Mouse (Mus musculus) left cerebral cortex, postnatal 4 days (tissue): ENCODE results near the gene Rpl7l1. TPM values are rescaled to one million over a fixed set of nuclear protein-coding genes. Genes with fewer than 3 reads are reported as not detected.
"Not testable (repeated sequence)": the region's sequence is repeated elsewhere in the genome, so short reads cannot be mapped to it uniquely, and the experiment has no call there.

Source experiments
- DNase-seq: peaks from one replicate; pipeline ENCODE4 v3.0.0-alpha.2; 2022
- intact Hi-C: fragments of 180-260 bp; cut with DNase I; formaldehyde crosslinking; loops from one replicate; pipeline ENCODE4 v1.15.1; 2025
- total RNA-seq, 2 experiments: library from RNA; stranded (reverse); gene quantifications; 2 replicates each; pipeline ENCODE4 v1.2.3; 2021

Rpl7l1 gene
- 10 to 100 TPM; 47.3 to 58.3 TPM for total RNA-seq

DNA sequence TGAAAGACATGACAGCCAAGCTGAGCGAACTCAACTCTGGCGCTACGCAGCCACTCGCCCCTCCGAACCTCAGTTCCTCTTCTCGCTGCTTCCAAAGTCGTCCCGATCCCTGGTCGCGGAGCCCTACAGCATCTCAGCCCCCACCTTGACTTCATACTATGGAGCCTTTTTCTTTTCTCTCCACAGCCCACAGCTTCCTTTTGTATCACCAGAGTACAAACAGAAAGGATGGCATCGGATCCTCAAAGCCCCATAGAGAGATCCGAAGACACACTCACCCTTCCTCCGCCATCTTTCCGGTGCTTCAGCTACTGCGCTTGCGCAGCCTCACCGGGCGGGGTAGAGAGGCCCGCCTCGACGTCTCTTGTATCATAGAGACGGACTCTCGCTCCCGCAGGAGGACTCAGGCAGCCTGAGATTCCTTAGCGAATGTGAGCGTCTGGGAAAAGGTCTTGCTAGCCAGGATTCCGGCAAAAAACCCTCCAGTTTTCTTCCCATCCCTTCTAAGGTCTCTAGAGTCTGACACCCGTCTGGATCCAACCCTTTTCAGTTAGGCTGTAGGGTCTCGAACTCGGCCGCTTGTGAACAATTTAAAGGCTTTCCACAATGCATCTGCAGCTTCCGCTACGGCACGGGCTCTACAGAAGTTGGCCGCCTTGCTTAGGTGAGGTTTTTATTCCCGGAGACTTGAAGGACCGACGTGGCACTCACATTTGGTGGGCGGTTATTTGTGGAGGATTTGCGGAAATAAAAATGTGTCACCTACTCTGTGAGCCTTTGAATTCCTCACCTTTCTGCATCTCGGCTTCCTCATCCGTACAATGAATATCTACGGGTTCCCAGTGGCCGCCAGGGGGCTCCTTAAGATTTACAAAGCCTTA is at the start of gene Rpl7l1:
Gene Rpl7l1, minus strand, starts transcription at position 332 of the 881 bp plus-strand sequence.
- DNase-seq: peak; percentile 95
- intact Hi-C loops: no loop called here

DNA sequence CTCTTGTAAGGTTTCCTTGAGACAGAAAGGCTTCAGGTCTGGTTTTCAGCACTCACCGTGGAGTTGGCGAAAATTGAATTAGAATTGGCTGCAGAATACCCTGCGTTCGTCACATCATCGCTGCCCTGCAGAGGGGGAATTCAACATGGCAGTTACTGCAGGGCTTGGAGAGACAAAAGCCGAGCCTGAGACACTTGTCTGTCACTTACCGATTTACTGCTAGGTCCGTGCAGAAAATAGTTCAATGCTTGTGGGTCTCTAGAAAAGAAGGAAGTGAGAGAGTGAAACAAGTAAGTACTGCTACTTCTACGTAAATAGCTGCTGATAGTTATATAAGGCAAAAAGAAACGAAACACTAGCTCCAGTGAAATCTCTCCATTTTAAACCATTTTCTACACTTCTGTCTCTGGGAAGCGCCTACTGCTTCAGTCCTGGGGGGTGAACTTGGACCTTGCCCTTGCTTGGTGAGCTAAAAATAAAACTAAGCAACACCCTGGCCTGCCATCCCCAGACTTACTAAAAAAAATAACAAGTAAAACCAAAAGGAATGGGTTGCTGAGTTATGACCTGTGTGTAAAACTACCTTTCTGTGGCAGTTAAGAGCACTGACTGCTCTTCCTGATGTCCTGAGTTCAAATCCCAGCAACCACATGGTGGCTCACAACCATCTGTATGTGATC is 47.5 kb upstream of the Rpl7l1 start:
- DNase-seq: no peak
- intact Hi-C loops: no loop called here

DNA sequence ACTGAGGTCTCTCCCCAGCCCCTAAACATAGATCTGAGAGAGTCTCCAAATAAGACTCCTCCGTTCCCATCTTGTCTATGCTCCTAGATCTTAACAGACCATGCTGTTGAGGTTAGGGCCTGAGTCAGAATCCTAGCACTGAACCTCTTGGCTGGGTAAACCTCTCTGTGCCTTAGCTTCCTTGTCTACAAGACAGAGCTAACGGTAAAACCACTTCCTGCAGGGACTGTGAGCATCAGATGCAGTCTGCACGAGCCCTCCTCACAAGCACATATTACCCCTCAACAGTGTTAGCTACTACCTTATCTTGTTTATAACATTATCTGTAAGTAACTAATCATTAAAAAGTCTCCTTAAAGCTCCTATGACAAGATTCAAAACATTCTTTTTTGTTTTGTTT is 46.5 kb upstream of the Rpl7l1 start:
- intact Hi-C loops: no loop called here
- DNase-seq: no peak

DNA sequence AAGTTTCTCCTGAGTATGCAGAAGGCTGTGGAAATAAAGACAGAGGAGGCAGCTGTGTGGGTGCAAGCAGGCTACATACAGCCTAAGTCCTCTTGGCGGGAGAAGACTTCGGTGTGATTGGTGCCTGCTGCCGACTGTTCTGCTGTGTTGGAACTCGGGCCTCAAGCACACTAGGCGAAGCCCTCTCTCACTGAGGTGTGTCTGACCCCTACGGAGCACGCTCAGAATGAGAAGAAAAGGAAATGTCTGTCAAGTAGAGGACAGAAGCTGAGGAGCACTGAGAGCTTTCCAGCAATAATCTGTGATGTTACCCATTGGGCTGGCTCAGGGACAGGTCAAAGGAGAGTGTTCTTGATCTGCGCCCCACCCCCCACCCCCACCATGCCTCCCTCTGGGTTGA is 40.6 kb upstream of the Rpl7l1 start:
- DNase-seq: no peak
- intact Hi-C loops: no loop called here

DNA sequence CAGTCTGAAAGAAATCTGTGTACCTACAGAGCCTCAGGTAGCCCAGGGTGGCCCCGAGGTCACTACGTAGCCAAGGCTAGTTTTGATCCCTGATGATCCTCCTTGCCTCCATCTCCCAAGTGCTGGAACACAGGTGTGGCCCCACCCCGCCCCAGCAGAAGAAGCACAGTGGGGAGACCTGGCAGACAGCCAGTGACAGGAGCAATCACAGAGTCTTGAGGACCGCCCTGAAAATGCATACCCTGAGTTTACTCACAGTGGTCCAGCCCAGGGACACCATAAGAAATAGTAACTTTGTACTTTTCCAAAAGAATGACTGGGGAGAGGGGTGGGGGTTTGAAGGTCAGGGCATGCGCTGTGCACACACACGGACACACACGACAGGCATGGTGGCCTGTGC is 38.2 kb upstream of the Rpl7l1 start:
- intact Hi-C loops: no loop called here
- DNase-seq: no peak

DNA sequence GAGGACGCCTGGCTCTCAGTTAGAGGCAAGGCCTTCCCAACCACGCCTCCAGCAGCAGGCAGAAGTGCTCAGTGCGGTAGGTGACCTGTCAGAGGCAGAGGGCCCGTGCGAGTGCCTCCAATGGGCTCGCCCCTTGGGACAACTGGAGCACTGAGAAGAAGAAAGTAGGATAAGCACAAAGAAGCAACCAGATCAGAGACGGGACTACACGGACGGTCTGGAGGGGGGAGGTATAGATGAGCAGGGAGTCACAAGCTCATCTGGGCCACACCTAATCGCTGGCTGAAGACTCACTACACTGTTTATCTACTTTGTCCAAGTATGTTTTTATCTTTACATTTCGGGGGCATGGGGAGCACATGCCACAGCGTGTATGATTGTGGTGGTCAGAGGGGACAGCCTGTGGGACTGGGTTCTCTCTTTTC is 35.3 kb upstream of the Rpl7l1 start:
- no peak for DNase-seq

DNA sequence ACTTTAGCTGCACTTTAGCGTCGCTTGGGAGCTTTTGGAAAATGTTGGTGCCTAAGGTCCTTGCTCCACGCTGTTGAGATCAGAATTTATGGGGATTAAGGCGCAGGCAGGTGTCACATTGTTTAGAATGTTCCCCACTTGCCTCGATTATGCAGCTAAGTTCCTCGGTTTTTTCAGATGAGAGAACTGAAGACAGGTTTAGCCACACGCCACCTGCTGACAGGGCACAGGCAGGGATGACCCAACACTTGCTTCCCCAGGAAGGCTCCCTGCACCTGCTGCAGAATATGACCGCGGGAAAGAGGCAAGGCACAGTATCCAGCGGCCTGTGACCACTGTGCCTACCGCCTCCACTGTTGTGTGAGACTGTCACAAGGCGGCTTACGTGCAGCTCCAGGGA is 33.8 kb upstream of the Rpl7l1 start:
- no peak for DNase-seq
- intact Hi-C loops: no loop called here

More for the DNA sequence above, 35.3 kb upstream of the Rpl7l1 start:
- intact Hi-C loops: no loop called here

DNA sequence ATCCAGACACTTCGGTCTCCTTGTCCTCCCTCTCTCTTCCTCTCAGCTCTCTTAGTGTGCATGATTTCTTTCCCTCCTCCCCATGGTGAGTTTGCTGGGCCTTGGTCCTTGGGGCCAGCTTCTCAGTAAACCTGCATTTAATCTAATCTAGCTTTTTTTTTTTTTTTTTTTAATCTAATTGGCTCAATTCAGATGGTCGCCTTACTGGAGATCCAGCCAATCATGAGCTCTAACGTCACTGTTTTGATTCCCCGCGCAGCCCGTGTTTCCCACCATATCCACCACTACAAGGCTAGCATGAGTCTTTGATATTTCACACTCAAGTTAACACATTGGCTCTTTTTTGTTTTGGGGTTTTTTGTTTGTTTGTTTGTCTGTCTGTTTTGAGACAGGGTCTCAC is 32.0 kb upstream of the Rpl7l1 start:
- intact Hi-C loops: no loop called here
- DNase-seq: no peak

DNA sequence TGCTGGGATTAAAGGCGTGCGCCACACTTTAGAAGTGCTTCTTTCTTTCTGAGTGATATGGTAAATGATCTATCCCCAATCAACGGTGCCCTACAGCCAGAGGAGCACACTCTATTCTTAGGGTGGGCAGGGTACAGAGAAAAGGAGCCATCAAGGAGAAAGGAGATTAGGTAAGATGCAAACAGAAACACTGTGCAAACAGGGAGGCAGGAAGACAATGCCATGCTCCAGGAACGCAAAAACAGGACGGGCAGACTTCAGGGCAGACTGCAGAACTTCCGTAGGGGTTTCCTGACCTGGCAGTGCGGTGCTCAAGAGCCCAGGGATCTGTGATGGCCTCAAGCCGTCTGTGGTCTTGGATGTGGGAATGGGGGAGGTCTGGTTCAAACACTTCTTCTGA is 31.2 kb upstream of the Rpl7l1 start:
- DNase-seq: no peak
- intact Hi-C loops: no loop called here

DNA sequence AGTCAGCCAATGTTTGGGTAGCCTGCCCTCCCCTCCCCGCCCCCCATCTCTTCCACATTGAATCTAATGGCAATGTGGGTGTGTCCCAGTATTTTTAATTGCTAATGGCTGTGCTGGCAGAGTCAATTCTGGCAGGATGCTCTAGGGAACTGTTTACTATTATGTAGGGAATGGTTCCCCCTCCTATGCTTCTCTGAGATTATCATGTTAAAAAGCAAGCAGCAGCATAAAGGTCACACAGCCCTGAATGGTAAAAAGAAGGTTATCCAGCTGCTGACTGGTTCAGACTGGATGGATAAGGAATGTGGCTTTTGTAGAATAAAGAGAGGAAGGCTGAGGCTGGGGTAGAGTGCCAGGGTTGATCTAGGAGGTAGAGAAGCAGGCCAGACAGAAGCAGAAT is 30.0 kb upstream of the Rpl7l1 start:
- intact Hi-C loops: no loop called here
- no peak for DNase-seq

DNA sequence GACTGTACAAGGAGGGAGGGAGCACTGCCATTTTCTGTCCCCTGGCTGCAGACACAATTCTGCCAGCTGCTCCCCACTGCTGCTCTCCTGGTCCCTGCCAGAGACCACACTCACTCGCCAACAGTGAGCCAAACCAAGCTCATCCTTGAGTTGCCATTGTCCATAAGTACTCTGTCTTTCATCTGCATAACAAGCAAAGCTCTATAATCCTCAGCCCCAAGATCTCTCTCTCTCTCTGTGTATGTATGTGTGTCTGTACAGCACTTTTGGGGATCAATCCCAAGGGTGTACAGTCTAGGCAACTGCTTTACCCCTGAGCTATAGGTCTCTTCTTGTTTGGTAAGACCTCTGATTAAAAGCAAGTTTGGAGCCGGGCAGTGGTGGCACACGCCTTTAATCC is 28.2 kb upstream of the Rpl7l1 start:
- intact Hi-C loops: no loop called here
- no peak for DNase-seq

DNA sequence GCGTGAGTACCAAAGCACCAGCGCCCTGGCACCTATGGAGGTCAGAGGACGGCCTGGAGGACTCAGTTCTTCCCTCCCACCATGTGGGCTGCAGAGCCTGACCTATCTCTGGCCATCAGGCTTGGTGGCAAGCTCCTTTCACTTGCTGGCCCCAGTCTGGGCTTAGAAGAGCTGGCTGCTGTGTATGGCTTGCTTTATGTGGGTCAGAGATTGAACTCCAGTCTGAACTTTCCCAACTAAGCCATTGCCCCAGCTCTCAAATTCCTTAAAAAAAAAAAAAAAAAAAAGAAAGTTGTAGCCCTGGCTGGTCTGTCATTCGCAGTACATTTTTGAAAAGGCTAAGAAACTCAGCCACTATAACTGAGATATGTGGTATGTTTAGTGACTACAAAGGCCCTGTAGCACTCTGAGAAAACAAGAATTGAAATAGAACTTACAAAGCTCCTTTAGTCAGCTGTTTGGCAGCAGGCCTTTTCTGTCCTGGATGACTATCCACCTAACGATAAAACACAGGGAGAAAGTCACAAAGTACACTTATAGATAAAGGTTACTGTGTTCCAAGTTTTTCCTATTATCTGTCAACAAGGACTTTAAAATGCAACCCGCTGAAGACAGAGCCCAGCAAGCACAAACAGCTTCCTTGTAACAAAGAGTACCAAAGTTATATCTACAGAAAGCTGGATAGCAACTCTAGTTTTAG is 26.8 kb upstream of the Rpl7l1 start:
- no peak for DNase-seq
- intact Hi-C loops: no loop called here

DNA sequence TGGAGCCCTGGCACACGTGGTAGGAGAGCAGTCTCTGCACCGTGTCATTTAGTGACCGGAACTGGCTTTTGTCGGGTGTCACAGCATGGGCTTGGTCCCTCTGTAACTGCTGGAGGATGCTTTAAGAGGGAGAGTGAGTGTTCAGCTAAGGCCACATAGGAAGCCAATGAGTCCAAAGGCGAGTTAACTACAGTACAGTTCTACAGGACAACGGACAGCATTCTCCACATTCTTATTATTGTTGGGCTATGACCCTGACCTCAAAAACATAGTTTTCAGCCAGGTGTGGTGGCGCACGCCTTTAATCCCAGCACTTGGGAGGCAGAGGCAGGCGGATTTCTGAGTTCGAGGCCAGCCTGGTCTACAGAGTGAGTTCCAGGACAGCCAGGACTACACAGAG is 25.9 kb upstream of the Rpl7l1 start:
- intact Hi-C loops: no loop called here
- no peak for DNase-seq

DNA sequence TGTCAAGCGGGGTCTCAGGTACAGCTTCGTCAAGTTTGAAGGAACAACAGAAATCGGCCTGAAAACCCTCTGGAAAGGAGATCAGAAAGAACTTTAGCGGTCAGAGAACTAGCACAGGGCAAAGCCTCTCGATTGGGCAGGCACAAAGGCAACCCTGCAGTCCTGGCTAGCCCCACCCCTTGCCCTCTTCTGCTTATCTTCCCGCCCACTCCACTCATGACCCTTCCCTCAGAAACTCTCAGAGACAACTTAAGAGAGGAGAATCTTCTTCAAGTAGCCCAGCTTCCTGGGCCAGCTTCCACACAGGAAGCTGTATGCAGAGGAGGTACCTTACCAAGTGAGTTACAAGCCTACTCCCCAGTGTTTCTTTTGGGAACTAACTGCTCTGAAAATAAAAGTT is 19.3 kb upstream of the Rpl7l1 start:
- no peak for DNase-seq
- intact Hi-C loops: no loop called here

DNA sequence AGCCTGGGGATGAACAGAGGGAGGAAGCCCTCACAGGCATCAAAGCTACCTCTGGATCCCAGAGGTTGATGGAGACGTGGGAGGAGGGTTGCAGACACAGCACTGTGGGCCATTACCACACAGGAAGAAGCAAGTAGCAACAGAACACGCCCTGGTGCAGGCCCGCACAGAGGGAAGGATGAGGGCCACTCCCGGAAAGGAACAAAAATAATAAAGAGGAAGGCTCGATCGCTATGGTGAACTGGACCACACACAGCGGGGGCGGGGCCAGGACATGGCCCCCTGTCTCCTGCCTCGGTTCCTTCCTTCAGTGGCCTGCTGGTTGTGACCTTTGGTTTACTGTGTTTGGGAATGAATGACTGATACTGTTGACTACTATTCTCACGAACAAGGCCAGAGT is 17.2 kb upstream of the Rpl7l1 start:
- intact Hi-C loops: no loop called here
- no peak for DNase-seq

DNA sequence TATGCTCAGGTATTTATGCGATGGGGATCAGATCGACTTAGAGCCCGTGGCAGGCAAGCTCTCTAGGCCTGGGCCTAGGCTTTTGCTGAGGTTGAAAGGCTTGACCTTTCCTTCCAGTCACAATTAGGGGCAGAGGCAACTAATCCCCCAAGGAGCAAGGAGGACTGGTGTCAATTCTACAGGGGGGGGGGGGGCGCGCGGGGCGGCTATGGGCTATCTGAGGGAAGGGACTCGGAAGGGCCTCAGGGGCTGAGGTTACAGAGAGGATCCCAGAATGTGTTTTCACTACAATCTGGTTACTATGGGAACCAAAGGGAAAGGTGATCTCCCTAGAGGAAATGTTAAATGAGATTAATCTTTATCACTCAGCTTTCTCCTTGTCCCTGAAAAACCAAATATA is 14.9 kb upstream of the Rpl7l1 start:
- intact Hi-C loops: no loop called here
- DNase-seq: no peak

DNA sequence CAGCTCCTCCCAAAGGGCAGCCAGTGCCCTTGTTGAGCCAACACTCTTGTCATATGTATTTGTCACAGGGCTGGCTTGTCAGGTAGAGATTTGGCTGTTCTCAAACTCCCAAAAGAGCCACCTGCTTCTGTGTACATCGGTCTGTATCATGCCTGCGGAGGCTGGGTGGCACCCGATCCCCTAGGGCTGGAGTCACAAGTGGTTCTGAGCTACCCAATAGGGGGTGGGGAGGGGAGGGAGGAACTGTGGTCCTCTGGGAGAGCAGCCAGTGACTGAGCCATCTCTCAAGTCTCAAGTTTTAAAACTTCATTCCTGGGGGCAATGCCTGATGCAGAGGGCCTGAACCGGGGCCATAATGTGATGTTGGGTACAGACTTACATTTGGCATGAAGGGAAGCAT is 14.3 kb upstream of the Rpl7l1 start:
- intact Hi-C loops: no loop called here

DNA sequence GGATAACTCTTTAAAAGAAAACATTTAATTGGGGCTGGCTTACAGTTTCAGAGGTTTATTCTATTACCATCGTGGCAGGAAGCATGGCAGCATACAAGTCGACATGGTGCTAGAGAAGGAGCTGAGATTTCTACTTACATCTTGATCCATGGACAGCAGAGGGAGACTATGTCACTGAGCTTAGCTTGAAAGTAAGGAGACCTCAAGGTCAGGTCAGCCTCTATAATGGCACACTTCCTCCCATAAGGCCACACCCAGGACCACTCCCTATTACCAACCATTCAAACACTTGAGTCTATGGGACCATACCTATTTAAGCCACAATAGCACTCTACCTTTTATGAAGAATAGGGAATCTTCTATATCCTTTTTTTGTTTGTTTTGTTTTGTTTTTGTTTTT is 10.5 kb upstream of the Rpl7l1 start:
- DNase-seq: no peak
- intact Hi-C loops: no loop called here

More for the DNA sequence above, 14.3 kb upstream of the Rpl7l1 start:
- DNase-seq: no peak

DNA sequence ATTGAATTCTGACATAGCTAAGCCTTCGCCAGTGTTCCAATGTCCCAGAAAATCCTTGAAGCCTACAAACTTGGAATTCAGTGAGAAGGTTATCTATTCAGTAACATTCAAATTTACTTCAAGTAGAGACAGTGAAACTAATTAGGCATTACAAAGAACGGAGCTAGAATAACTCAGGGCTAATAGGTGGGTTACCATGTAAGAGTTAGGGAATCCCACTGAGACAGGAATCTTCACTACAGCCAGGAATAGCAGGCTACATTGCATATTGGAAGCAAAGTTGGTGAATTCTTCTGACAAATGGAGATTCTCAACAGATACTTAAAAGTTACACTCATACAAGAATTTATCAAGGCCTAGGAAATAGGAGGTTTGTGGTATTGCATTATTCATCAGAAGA is 5.5 kb upstream of the Rpl7l1 start:
- intact Hi-C loops, DNase-seq: not testable (repeated sequence)

DNA sequence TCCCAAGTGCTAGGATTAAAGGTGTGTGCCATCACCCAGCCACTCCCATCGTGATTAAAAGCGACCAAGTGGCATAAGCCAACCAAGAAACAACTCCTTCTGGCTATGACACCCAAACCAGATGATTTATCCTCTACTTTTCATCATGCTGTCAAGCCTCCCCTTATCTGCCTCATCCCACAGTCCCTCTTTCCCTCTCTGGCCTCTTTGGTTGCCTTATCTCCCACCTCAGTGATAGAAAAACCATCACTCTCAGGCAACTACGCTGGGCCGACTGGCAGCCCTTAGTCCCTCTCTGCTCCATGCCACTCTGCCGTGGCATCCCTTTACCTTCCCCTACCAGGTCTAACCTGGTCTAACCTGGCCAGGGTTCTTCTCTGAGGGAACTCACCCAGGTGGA is 4.5 kb upstream of the Rpl7l1 start:
- intact Hi-C loops: no loop called here
- DNase-seq: no peak

DNA sequence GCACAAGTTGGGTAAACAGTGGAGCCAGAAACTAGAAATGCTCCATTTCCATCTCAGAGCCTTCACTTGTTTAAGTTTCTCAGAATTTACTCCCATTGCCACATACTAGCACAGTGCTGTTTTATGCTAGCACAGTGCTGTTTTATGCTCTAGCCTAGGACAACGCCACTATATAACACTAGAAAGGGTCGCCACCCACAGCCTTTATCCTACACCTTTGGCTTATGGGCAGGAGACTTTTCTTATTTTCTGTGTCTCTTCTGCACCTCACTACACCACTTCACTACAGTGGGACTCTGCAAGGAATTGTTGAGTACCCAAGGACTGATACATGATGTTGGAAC is 722 bp upstream of the Rpl7l1 start:
- intact Hi-C loops: no loop called here
- no peak for DNase-seq

DNA sequence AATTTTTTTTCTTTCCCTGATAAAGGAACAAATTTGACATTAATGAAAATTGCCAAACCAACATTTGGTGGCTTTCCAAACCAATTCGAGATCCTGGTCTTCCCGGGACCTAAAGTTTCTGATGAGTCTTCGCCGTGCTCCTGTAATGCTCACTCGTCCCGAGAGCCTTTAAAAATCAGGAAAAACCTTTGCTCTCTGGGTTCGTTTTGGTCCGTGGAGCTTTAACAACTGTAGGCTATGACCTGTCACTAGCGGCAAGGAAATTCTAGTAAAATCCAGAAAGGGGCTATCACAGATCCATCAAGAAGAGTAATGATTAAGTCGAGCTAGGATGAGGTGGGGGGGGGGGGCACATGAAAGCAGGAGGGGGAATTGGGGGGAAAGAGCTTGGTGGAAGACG is 596 bp downstream of the Rpl7l1 start:
- intact Hi-C loops: no loop called here
- DNase-seq: no peak
